Mouse (Mus musculus): ENCODE data around the gene Prkd1.

The Prkd1 gene

DNA sequence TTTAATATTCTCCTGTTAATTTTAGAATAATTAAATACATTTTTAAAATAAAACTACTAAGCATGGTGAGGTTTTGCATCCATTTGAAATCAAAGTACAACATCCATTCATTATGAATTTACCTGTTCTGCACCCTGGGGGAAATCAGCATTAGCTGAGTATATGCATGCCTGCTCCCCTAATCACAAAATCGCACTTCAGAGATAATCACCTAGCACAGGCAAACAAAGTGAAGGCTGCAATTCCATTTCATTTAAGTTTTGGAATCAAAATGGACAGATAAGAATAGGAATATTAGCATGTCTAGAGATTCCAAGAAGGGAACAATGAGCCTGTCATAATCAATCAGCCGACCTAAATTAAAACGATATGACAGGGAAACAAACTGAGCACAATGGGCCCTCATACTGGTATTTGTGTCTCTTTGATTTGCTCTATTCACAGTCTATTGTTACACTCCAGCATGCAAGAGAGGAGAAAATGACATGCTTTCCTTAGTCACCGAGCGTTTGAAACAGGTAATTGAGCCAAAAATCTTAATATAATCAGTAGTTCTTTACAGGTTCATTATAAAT, 218.7 kb downstream of the Prkd1 start:
- DNase-seq (ENCODE audit: low read depth, low spot score), result no peak

DNA sequence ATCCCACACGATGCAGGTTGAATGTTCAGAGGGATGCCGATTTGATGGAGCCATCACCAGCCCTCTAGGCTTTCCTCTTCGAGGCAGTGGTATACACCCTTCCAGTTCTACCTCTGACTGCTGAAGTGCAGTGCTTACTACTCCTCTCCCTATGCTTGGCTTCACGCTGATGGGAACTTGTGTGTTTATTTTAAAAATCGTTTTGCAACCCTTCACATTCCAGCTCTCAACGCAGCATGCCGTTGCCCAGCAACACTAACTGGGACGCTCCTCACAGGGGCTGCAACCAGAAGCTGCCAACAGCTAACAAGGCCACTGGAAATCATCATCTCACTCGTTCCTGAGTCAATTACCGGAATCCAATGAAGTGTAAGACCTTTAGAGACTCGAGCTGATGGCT, 296.5 kb downstream of the Prkd1 start:
- peak; percentile 26 for DNase-seq (ENCODE audit: low read depth, low spot score)

DNA sequence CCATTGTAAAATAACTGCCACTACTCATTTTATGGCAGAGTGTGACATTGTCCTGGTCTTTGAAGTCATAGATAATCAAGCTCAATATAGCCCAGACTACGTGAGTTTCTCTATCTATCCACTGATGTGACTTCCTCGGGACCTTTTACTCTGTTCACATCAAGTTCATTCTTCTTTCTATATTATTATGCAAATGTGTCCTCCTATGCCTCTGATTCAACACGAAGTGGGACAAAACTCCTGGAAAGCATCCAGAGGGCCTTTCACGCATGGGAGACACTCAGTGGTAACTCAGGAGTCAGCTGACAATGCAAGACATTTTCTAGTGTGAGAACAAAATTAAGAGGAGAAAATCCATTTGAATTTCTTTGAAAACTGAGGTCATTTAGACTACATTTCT, 315.7 kb downstream of the Prkd1 start:
- no peak for DNase-seq (ENCODE audit: low read depth, low spot score)

DNA sequence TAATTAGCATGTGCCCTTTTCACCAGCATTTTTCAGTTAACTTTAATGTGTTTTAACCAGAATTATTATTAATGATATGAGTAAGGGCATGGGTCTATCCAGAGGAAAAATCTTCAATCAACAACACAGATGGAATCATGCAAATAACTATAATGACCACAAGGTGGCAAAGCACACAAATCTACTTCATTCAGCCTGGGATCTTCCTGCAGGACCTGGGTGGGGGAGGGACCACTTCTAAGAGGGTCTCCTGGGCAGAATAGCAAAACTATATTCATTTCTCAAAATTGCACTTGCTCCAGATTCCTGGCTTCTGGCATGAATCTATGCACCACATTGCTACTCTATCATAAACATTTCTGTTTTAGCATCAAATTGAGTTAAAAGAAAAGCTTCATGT, 334.3 kb downstream of the Prkd1 start:
- DNase-seq (ENCODE audit: low read depth, low spot score), result no peak

DNA sequence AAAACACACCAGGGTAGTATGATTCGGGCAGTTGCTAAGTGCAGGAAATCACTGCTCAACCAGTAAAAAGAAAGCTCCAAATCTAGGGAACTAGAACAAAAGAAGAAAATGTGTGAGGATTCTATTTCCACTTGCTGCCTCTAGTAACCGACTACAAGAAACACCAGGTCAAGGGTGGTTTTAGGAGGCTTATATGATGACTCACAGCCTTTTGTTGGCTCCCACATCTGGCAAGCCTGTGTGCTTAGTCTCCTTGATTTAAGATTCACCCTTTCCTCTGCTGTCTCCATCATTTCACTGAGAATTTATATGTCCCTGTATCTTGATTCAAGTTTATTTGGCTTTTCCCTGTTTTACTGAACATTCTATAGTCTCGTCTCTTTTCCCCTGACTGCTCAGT, 339.6 kb downstream of the Prkd1 start:
- DNase-seq (ENCODE audit: low read depth, low spot score), result no peak

DNA sequence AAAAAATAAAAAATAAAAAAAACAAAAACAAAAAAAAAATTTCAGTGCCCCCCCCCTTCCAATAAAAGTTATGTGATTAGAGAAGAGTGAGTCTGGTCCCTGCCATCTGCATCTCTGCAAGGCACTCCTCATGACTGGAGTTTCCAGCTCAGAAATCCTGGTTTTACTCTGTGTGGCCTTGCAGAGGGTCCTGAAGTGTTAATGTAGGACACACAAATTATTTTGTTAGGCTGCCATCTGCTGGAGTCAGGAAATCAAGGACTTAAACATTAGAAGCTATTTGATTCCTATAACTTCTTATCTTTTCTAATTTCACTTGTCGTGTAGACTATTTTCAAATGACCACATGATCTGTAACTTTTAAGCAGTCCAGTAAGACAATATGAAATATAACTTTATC, 347.6 kb downstream of the Prkd1 start:
- peak; percentile 65 for DNase-seq (ENCODE audit: low read depth, low spot score)

DNA sequence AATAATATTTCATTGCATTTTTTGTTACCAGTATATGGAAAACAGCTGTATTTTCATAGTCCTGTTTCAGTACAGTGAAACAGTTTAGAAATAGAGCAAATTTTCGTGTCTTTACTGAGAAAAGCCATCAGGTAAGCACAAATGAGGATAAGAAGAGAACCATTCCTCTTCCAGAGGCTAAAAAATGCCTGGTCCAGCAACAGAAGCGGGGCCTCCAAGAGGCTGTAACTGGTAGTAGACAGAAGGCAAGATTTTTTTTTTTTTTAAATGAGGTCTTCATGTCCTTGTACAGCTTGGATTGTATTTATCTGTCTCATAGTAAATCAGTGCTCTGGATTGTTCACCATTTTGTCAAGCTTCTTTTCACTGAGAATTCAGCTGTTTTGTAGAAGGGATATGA, 352.8 kb downstream of the Prkd1 start:
- DNase-seq (ENCODE audit: low read depth, low spot score), result no peak

DNA sequence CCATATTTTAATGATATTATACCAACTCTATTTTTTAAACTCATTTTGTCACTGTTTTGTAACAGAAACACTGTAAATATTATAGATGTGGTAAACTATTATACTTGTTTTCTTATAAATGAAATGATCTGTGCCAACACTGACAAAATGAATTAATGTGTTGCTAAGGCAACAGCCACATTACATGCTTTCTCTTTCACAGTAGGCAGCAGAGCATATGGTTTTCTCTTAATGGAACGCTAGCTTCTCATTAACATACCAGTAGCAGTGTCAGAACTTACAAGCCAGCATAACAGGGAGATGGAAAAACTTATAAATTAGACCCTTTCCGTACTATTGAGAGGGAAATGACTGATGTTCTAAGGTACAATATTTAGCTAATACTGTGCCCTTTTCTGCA, 353.3 kb downstream of the Prkd1 start:
- DNase-seq (ENCODE audit: low read depth, low spot score), result peak; percentile 55

DNA sequence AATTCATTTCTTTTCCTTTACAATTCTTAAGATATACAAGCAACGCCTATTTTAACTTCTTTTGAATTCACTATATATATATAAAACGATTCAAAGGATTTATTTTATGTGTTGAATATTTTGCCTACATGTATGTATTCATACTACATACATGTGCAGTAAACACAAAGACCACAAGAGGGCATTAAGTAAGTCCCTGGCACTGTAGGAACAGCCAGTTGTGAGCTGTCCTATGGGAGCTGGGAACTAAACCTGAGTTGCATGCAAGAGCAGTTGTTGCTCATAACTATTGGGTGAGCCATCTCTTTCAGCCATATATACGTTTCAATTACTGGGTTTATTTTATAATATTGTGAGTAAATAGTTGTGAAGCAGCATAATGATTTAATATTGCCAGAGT, 356.1 kb downstream of the Prkd1 start:
- DNase-seq (ENCODE audit: low read depth, low spot score), result no peak

Measured in brain, embryonic 18.5 days (tissue).